Mouse (Mus musculus) limb, embryonic 15.5 days (tissue): ENCODE results near the gene Prkce. TPM values are rescaled to one million over a fixed set of nuclear protein-coding genes. Genes with fewer than 3 reads are reported as not detected.
A peak's percentile ranks its signal among the peaks of the same experiment; 100 is the strongest.

Experiments
- ATAC-seq: fragments of 200-750 bp; cut with Nextera tagmentation; 2 replicates; pipeline ENCODE4 v1.8.0; 2017; ENCODE audit warnings: low read depth, moderate TSS enrichment; ENCODE audit not compliant: insufficient number of reproducible peaks, low FRiP score, low TSS enrichment
- H3K27ac ChIP-seq: fragments of 300-500 bp; sonication (generic); 2 replicates; pipeline ENCODE4 v1.5.1; 2015; ENCODE audit warnings: moderate library complexity, mild to moderate bottlenecking, inconsistent platforms
- H3K27me3 ChIP-seq: fragments of 300-500 bp; sonication (generic); 2 replicates; pipeline ENCODE4 v1.6.1; 2015; ENCODE audit warnings: inconsistent platforms
- H3K36me3 ChIP-seq: fragments of 300-500 bp; sonication (generic); 2 replicates; pipeline ENCODE4 v1.6.1; 2015; ENCODE audit warnings: inconsistent platforms
- H3K4me1 ChIP-seq: fragments of 300-500 bp; sonication (generic); 2 replicates; pipeline ENCODE4 v1.6.1; 2015; ENCODE audit warnings: inconsistent platforms
- H3K4me2 ChIP-seq: fragments of 300-500 bp; sonication (generic); 2 replicates; pipeline ENCODE4 v1.6.1; 2015; ENCODE audit warnings: mild to moderate bottlenecking, inconsistent platforms
- H3K4me3 ChIP-seq: fragments of 300-500 bp; sonication (generic); 2 replicates; pipeline ENCODE4 v1.5.1; 2015; ENCODE audit warnings: mild to moderate bottlenecking, inconsistent platforms
- H3K9ac ChIP-seq: fragments of 300-500 bp; sonication (generic); 2 replicates; pipeline ENCODE4 v1.6.1; 2015; ENCODE audit warnings: inconsistent platforms
- H3K9me3 ChIP-seq: fragments of 300-500 bp; sonication (generic); 2 replicates; pipeline ENCODE4 v1.6.1; 2016; ENCODE audit warnings: inconsistent platforms
- WGBS: fragments of 180-500 bp; shearing (Covaris S2); methylation state at CpG from one replicate; pipeline ENCODE4 v1.1.7; 2015; 5-methylcytosine and 5-hydroxymethylcytosine counted together
- polyA plus RNA-seq: library from polyadenylated mRNA; unstranded; fragments of >200 nt; fragmentation: Nextera tagmentation; extraction: Ambion mirVana; gene quantifications from 2 replicates; pipeline ENCODE4 v1.2.1, GENCODE M21; 2015

The Prkce gene
- polyA plus RNA-seq, 1 experiment from 2014 or later, result 6.8 TPM

- peaks cover 11% of the 10 kb centered on the region for H3K4me1 ChIP-seq
- no peak overlapping the region for H3K9ac ChIP-seq
- H3K27me3 ChIP-seq, result no peaks in the 10 kb centered on the region
- ATAC-seq, result no peak
- no peak overlapping the region for H3K4me2 ChIP-seq
- no peaks in the 10 kb centered on the region for H3K36me3 ChIP-seq
- no peaks in the 10 kb centered on the region for H3K9me3 ChIP-seq
- 93% methylated on average over 8 of the region's 8 CpGs for WGBS
- no peak overlapping the region for H3K27ac ChIP-seq
- H3K4me3 ChIP-seq, result no peak overlapping the region
Observed at GRCm38 (mm10) chr17:86228850-86229249, 61.3 kb downstream of the Prkce start.

DNA sequence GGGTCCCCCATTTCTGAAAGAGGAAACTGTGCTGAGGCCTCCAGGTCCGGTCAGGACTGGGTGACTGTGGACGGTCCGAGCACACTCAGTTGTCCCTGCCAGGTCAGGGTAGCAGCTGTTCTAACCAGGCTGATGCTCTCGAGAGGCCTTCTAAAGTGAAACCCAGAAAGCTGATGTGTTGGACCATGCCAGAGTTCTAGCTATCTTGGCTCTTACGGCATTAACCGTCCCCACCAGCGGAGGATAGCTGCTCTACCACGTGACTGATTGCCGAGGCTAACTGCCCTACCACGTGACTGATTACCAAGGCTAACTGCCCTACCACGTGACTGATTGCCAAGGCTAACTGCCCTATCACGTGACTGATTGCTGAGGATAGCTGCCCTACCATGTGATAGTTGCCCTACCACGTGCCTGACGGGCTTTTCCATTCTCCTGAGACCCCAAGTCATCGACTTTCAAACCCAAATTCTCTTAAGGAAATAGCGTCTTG is 62.6 kb downstream of the Prkce start:
- no peak overlapping the region for H3K4me3 ChIP-seq
- 86% methylated on average over 16 of the region's 16 CpGs for WGBS
- ATAC-seq, result no peak
- no peak overlapping the region for H3K27ac ChIP-seq
- H3K9ac ChIP-seq, result no peak overlapping the region
- H3K4me1 ChIP-seq, result peaks cover 11% of the 10 kb centered on the region
- no peak overlapping the region for H3K4me2 ChIP-seq
- H3K36me3 ChIP-seq, result no peaks in the 10 kb centered on the region
- H3K9me3 ChIP-seq, result no peaks in the 10 kb centered on the region
- no peaks in the 10 kb centered on the region for H3K27me3 ChIP-seq

- WGBS, result 38% methylated on average over 12 of the region's 12 CpGs
- Histone ChIP-seq H3K4me3 (no peak overlapping the region), H3K27me3 (no peaks in the 10 kb centered on the region), H3K4me1 (peaks cover 11% of the 10 kb centered on the region), H3K9me3 (no peaks in the 10 kb centered on the region), H3K9ac (no peak overlapping the region), H3K4me2 (no peak overlapping the region), H3K36me3 (no peaks in the 10 kb centered on the region), H3K27ac (peak overlapping the region; percentile 4; the same call in 1 of the 2 replicates)
- no peak for ATAC-seq
Observed at GRCm38 (mm10) chr17:86231741-86232179, 64.2 kb downstream of the Prkce start.

GRCm38 (mm10) chr17:86232248-86232647 is 64.7 kb downstream of the Prkce start:
- Histone ChIP-seq H3K4me1 (peaks cover 11% of the 10 kb centered on the region), H3K27ac (peak overlapping the region; percentile 4; the same call in 1 of the 2 replicates), H3K4me2 (no peak overlapping the region), H3K9me3 (no peaks in the 10 kb centered on the region), H3K36me3 (no peaks in the 10 kb centered on the region), H3K4me3 (no peak overlapping the region), H3K27me3 (no peaks in the 10 kb centered on the region), H3K9ac (no peak overlapping the region)
- 57% methylated on average over 4 of the region's 4 CpGs for WGBS
- no peak for ATAC-seq

DNA sequence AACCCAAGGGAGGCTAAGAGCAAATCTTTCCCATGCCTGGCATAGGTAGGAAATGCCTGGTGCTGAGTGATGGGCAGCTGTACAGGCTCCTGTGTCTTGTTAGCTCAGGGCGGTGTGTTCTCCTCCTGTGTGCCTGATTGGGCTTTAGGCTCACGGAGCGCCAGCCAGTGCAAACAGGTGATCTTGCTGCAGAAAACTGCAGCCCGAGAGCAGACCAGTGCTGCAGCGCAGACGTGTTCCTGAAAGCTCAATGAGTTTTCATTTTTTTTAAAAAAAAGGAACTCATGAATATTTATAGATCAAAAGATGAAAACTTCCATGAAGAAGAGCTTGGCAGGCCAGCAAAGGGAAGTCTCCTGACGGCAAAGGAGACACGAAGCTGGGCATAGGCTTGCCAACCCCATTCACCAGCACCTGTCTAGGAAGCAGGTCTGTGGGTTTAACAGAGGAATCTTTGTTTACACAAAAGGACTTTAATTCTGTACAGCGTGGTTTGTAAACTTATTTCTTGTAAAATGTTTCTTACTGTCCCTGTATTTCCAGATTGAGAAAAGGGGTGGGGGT is 67.1 kb downstream of the Prkce start:
- WGBS, result 73% methylated on average over 9 of the region's 9 CpGs
- H3K27me3 ChIP-seq, result no peaks in the 10 kb centered on the region
- no peak overlapping the region for H3K27ac ChIP-seq
- no peak for ATAC-seq
- no peak overlapping the region for H3K4me3 ChIP-seq
- H3K9me3 ChIP-seq, result no peaks in the 10 kb centered on the region
- no peaks in the 10 kb centered on the region for H3K36me3 ChIP-seq
- H3K9ac ChIP-seq, result no peak overlapping the region
- no peak overlapping the region for H3K4me2 ChIP-seq
- peaks cover 11% of the 10 kb centered on the region for H3K4me1 ChIP-seq

DNA sequence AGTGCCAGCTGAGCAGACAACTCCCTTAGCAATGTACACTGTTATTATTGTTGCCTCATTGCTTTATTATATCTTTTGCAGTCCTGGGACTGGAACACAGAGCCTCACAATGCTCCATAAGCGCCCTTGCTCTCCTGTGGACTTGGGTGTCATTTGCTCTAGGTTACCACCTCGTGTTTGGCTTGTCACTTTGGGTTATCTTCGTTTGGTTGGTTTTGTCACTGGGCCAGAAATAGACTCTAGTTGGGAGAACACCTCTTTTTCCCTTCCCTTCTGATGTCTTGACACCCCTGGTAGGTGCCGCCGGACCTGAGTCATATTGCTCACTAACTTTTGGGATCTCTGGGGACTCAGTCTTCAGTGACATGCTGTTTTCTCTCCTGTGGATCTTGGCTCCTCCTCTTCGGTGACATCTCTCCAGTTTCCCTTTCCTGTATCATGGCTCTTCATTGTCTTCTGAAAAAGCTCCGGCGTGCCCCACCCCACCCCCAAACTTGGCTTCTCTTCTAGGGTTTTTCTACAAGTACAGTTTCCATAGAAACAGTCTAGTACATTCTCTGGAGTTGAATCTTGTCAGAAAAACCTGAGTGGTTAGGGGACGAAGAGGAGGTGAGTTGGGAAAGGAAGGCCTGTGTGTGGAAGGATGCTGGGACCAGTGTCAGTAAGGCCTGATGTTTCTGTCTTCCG is 68.6 kb downstream of the Prkce start:
- Histone ChIP-seq H3K9me3 (no peaks in the 10 kb centered on the region), H3K9ac (no peak overlapping the region), H3K4me1 (peaks cover 11% of the 10 kb centered on the region), H3K27ac (no peak overlapping the region), H3K4me3 (no peak overlapping the region), H3K4me2 (no peak overlapping the region), H3K27me3 (no peaks in the 10 kb centered on the region), H3K36me3 (no peaks in the 10 kb centered on the region)
- no peak for ATAC-seq
- 84% methylated on average over 10 of the region's 10 CpGs for WGBS

DNA sequence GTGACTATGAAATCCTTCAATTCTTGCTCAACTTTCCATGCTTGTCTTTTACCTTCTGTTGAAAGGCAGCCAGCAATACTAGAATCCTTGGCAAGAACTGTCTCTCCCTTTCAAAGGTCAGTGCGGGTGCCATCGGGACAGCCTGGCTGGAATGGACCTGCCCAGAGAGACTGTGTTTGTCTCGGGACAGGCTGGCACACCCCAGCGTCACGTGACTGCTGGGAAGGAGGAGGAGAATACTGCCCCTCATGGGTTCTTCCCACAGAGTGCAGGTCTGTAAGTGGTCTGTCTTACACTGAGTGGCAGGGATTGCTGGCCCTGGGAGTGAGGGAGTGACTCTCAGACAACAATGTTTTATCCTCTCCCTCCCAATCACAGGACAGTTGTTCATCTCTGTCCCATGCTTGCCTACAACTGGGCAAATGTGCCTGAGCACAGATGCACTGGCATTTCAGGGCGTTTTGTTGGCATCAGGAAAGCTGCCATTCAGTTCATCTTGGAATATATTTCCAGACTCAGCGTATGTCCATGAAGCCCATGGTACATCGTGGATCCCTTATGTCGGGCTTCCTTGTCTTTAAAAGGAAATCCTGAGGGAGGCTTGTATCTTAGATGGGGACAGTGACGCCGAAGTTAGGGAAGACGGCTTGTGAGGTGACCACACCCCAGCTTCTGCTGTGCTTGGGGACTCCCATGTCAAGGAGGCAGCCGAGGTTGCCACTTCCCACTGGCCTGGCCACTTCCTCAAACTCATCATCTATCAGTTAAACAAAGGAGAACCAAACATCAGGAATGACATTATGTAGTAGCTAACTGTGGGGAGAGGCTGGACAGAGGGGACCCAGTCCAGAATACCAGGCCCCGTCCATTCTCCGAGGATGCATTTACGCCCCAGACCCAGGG is 69.5 kb downstream of the Prkce start:
- no peak overlapping the region for H3K27ac ChIP-seq
- no peak overlapping the region for H3K9ac ChIP-seq
- no peak overlapping the region for H3K4me3 ChIP-seq
- no peaks in the 10 kb centered on the region for H3K9me3 ChIP-seq
- 88% methylated on average over 16 of the region's 16 CpGs for WGBS
- H3K4me2 ChIP-seq, result no peak overlapping the region
- no peaks in the 10 kb centered on the region for H3K27me3 ChIP-seq
- H3K4me1 ChIP-seq, result peaks cover 3% of the 10 kb centered on the region
- no peaks in the 10 kb centered on the region for H3K36me3 ChIP-seq
- ATAC-seq, result no peak

- WGBS, result 85% methylated on average over 9 of the region's 9 CpGs
- Histone ChIP-seq H3K4me2 (no peak overlapping the region), H3K9me3 (no peaks in the 10 kb centered on the region), H3K36me3 (no peaks in the 10 kb centered on the region), H3K27ac (no peak overlapping the region), H3K9ac (no peak overlapping the region), H3K4me3 (no peak overlapping the region), H3K4me1 (no peaks in the 10 kb centered on the region), H3K27me3 (no peaks in the 10 kb centered on the region)
- ATAC-seq, result no peak
Observed at GRCm38 (mm10) chr17:86242291-86242690, 74.7 kb downstream of the Prkce start.

DNA sequence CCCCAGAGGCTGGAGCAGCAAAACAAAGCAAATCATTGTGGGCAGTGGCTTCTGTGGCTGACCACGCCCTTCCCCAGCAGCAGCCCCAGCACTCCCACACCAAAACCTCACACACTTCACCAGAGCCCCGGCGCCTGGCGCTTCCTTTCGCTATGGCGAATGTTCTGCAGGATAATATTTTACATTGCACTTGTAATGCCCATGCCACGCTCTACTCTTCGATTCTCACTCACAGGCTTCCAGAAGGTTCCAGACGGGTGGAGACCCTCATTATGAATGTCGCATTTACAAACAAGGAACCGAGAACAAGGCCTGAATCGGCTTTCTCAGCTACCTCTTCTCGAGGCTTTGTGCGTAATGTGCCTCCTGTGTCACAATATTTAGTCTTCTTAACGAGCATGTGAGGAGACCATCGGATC is 75.5 kb downstream of the Prkce start:
- Histone ChIP-seq H3K4me1 (no peaks in the 10 kb centered on the region), H3K9ac (no peak overlapping the region), H3K36me3 (no peaks in the 10 kb centered on the region), H3K27ac (no peak overlapping the region), H3K9me3 (no peaks in the 10 kb centered on the region), H3K4me3 (no peak overlapping the region), H3K4me2 (no peak overlapping the region), H3K27me3 (no peaks in the 10 kb centered on the region)
- WGBS, result 80% methylated on average over 16 of the region's 16 CpGs
- no peak for ATAC-seq

DNA sequence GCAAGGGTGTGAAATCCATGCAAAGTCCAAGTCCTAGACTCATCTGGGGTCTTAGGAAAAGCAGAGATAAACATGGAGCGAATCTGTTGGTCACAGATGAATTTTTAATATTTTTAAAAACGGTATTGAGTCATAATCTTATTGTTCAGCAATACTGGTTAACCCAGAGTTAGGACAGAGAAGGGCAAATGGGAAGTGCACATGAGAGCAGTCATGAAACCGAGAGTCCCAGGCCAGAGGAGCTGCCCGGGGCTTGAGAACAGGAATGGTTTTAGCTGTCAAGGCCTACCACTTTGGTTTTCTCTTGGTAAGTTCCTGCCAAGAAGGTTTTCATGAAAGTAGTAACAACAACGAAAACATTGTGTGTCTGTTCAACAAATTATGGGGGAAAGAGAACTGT is 76.8 kb downstream of the Prkce start:
- no peak for ATAC-seq
- Histone ChIP-seq H3K27ac (no peak overlapping the region), H3K4me3 (no peak overlapping the region), H3K27me3 (no peaks in the 10 kb centered on the region), H3K4me2 (no peak overlapping the region), H3K4me1 (no peaks in the 10 kb centered on the region), H3K9me3 (no peaks in the 10 kb centered on the region), H3K9ac (no peak overlapping the region), H3K36me3 (no peaks in the 10 kb centered on the region)
- WGBS, result 90% methylated on average over 5 of the region's 5 CpGs

- 92% methylated on average over 8 of the region's 8 CpGs for WGBS
- no peak overlapping the region for H3K27ac ChIP-seq
- H3K9ac ChIP-seq, result no peak overlapping the region
- no peak for ATAC-seq
- H3K4me2 ChIP-seq, result no peak overlapping the region
- H3K27me3 ChIP-seq, result no peaks in the 10 kb centered on the region
- no peaks in the 10 kb centered on the region for H3K36me3 ChIP-seq
- H3K4me3 ChIP-seq, result no peak overlapping the region
- no peaks in the 10 kb centered on the region for H3K9me3 ChIP-seq
- peaks cover 20% of the 10 kb centered on the region for H3K4me1 ChIP-seq
Observed at GRCm38 (mm10) chr17:86248832-86249231, 81.2 kb downstream of the Prkce start.
